Mouse (Mus musculus) lung, embryonic 15.5 days (tissue): ENCODE results near the gene Nav3. TPM values are rescaled to one million over a fixed set of nuclear protein-coding genes. Genes with fewer than 3 reads are reported as not detected.

Experiments used
- ATAC-seq: fragments of 200-750 bp; cut with Nextera tagmentation; 2 replicates; pipeline ENCODE4 v1.8.0; 2017; ENCODE audit warnings: moderate number of reproducible peaks, borderline replicate concordance; ENCODE audit not compliant: low FRiP score, low TSS enrichment; ENCODE audit errors: extremely low read depth
- H3K27ac ChIP-seq: fragments of 300-500 bp; sonication (generic); 2 replicates; pipeline ENCODE4 v1.5.1; 2015; ENCODE audit warnings: moderate library complexity, mild to moderate bottlenecking, inconsistent platforms
- H3K27me3 ChIP-seq: fragments of 300-500 bp; sonication (generic); 2 replicates; pipeline ENCODE4 v1.6.1; 2015; ENCODE audit warnings: inconsistent platforms
- H3K36me3 ChIP-seq: fragments of 300-500 bp; sonication (generic); 2 replicates; pipeline ENCODE4 v1.6.1; 2015; ENCODE audit warnings: inconsistent platforms
- H3K4me1 ChIP-seq: fragments of 300-500 bp; sonication (generic); 2 replicates; pipeline ENCODE4 v1.6.1; 2015; ENCODE audit warnings: inconsistent platforms
- H3K4me2 ChIP-seq: fragments of 300-500 bp; sonication (generic); 2 replicates; pipeline ENCODE4 v1.6.1; 2015; ENCODE audit warnings: inconsistent platforms, mild to moderate bottlenecking, moderate library complexity
- H3K4me3 ChIP-seq: fragments of 300-500 bp; sonication (generic); 2 replicates; pipeline ENCODE4 v1.5.1; 2015; ENCODE audit warnings: mild to moderate bottlenecking, inconsistent platforms
- H3K9ac ChIP-seq: fragments of 300-500 bp; sonication (generic); 2 replicates; pipeline ENCODE4 v1.6.1; 2015; ENCODE audit warnings: inconsistent platforms
- H3K9me3 ChIP-seq: fragments of 300-500 bp; sonication (generic); 2 replicates; pipeline ENCODE4 v1.6.1; 2016; ENCODE audit warnings: inconsistent platforms
- WGBS: fragments of 180-500 bp; shearing (Covaris S2); methylation state at CpG from one replicate; pipeline ENCODE4 v1.1.7; 2015; 5-methylcytosine and 5-hydroxymethylcytosine counted together
- polyA plus RNA-seq: library from polyadenylated mRNA; unstranded; fragments of >200 nt; fragmentation: Nextera tagmentation; extraction: Ambion mirVana; gene quantifications from 2 replicates; pipeline ENCODE4 v1.2.1, GENCODE M21; 2015

Gene Nav3
- polyA plus RNA-seq, 1 experiment from 2014 or later, result 1.8 TPM

DNA sequence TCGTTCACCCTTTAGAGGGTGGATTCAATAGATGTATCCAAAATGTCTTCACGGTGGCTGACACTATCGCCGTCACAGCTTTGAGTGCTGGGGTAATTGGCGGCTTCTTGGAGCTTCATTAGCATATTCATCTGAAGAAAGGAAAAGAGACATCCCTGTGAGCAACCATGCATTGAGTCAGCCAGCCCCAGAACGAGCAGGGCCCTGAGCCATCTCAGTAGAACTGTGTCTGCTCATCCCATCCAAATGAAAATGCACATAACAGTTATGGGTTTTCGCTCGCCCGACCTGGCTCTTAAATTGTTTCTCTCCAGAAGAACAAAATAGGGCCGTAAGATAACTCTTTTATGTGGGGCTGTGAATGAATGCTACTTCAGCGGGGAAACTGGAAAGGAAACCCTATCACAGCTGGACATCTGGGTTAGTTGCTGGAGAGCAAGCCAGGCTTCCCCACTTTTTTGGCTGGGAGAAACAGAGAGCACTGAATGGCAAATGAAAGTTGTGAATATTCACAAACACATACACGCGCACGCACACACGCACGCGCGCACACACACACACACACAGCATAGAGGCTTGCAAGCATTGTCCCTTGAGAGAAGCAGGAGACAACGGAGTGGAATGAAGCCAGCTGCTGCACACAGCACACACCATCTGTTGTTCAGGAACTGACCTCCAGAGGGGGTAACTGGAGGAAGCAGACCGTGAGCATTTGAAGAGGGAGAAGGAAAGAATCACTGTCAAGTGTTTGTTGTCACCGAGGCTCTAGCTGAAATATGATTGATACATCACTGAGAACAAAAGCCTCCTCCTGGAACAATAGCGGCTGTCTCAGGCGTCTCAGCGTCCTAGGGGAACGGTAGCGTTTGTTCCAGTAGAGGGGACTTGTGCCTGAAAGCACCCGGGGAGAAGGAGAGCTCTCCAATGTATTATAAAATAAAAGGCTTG is 771.6 kb downstream of the Nav3 start:
- H3K9ac ChIP-seq, result no peak overlapping the region

DNA sequence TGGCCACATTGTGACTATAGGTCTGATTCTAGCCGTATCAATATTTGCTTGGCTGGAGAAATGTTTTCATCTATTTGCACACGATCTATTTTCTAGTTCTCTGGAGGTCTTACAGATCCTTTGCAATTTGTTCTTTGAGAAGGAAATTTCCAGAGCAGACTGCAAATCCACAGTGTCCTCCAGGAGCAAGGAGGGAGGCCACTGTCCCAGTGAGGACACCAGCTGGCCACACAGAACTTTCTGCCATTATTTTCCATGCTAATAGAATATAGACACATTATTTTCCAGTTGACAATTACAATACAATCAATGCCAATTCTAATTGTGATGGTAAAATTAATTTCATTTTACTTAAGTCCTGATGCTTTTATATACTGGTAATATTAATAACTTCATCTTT is 783.1 kb downstream of the Nav3 start:
- Histone ChIP-seq H3K9me3 (no peaks in the 10 kb centered on the region), H3K27me3 (no peaks in the 10 kb centered on the region), H3K27ac (no peak overlapping the region), H3K9ac (no peak overlapping the region), H3K36me3 (no peaks in the 10 kb centered on the region), H3K4me1 (no peaks in the 10 kb centered on the region), H3K4me3 (no peak overlapping the region), H3K4me2 (no peak overlapping the region)
- WGBS, result 63% methylated on average over 2 of the region's 2 CpGs
- ATAC-seq, result no peak

More for the DNA sequence above, 771.6 kb downstream of the Nav3 start:
- H3K36me3 ChIP-seq, result no peaks in the 10 kb centered on the region
- H3K27me3 ChIP-seq, result no peaks in the 10 kb centered on the region
- no peaks in the 10 kb centered on the region for H3K9me3 ChIP-seq
- 45% methylated on average over 27 of the region's 27 CpGs for WGBS
- no peaks in the 10 kb centered on the region for H3K4me1 ChIP-seq
- peak; percentile 73 for ATAC-seq
- no peak overlapping the region for H3K27ac ChIP-seq
- H3K4me3 ChIP-seq, result no peak overlapping the region
- peak overlapping the region; percentile 35; the same call in 1 of the 2 replicates for H3K4me2 ChIP-seq

DNA sequence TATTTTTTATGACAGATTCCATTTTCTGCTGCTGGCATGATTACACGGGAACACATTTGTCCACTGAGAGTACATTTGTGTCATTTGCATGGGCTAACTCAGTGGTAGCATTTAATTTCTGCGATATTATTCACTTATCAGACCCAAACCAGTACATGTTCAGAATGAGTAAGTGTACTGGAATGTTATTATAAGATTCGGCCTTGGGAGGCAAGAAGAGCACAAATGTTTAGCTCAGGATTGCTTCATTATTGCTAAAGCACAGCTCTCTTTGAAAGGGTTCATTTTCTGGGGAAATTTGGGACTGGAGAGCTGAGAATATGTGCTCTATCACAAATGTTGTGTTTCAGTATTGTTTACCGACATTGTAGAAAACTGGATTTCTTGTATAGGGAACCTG is 788.6 kb downstream of the Nav3 start:
- WGBS, result 70% methylated on average over 4 of the region's 4 CpGs
- no peak overlapping the region for H3K27ac ChIP-seq
- H3K36me3 ChIP-seq, result no peaks in the 10 kb centered on the region
- no peak overlapping the region for H3K9ac ChIP-seq
- no peak overlapping the region for H3K4me3 ChIP-seq
- H3K27me3 ChIP-seq, result no peaks in the 10 kb centered on the region
- no peaks in the 10 kb centered on the region for H3K9me3 ChIP-seq
- ATAC-seq, result no peak
- H3K4me2 ChIP-seq, result no peak overlapping the region
- no peaks in the 10 kb centered on the region for H3K4me1 ChIP-seq

DNA sequence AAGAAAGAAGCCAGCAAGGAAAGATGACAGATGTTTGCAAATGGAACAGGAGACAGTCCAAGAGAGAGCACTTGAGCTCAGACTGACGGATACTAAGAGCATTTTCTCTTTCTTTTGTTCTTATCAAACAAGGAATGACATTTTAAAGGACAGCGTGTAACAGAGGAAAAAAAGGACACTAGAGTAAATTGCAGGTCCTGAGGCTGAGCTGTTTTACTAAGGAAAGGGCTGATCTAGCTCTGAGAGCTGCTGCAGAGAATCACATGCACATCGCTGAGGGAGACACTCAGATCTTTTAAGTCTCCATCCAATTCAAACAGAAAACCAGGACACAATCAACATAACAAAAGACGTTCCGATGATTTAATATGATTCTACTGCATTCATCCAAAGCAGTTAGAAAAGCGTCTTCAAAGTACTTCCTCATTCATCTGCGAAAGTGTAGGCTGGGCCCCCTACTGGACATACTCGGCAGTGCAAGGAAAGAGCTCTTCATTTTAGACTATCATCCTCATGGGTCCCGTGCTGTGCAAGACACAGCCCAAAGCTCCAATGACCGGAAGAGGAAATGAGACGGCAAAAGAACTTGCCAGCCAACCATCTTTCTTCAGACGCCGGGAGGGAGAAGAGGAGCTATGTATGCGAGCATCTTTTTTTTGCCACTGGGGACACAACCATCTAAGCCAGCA is 791.2 kb downstream of the Nav3 start:
- H3K4me2 ChIP-seq, result peak overlapping the region; percentile 25; the same call in 1 of the 2 replicates
- no peaks in the 10 kb centered on the region for H3K9me3 ChIP-seq
- ATAC-seq, result 0 out of 2 replicates have a peak, but pooled peaks have one; percentile 46
- no peak overlapping the region for H3K9ac ChIP-seq
- H3K27me3 ChIP-seq, result no peaks in the 10 kb centered on the region
- H3K27ac ChIP-seq, result no peak overlapping the region
- H3K36me3 ChIP-seq, result no peaks in the 10 kb centered on the region
- 30% methylated on average over 14 of the region's 14 CpGs for WGBS
- no peak overlapping the region for H3K4me3 ChIP-seq
- no peaks in the 10 kb centered on the region for H3K4me1 ChIP-seq

DNA sequence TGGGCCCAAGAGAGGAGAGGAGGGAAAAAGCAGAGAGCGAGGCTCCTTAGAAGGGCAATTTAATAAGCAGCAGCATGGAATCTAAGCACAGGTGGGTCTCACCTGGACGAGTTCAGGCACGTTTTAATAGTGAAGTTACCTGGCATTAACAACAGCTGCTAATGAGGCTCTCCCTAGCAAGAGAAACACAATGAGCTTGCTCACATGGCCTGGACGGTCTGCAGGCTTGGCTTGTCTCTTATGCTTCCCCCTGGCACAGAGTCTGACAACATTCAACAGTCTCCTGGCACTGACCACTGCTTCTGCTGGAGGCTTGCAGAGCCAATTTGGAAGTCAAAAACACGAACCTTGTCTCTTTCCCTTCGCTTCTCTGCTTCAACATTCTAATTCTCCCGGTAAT is 804.5 kb downstream of the Nav3 start:
- 53% methylated on average over 7 of the region's 7 CpGs for WGBS
- H3K36me3 ChIP-seq, result no peaks in the 10 kb centered on the region
- H3K4me1 ChIP-seq, result no peaks in the 10 kb centered on the region
- H3K4me3 ChIP-seq, result no peak overlapping the region
- no peaks in the 10 kb centered on the region for H3K27me3 ChIP-seq
- no peak overlapping the region for H3K4me2 ChIP-seq
- no peak overlapping the region for H3K27ac ChIP-seq
- H3K9me3 ChIP-seq, result no peaks in the 10 kb centered on the region
- ATAC-seq, result no peak
- H3K9ac ChIP-seq, result no peak overlapping the region

DNA sequence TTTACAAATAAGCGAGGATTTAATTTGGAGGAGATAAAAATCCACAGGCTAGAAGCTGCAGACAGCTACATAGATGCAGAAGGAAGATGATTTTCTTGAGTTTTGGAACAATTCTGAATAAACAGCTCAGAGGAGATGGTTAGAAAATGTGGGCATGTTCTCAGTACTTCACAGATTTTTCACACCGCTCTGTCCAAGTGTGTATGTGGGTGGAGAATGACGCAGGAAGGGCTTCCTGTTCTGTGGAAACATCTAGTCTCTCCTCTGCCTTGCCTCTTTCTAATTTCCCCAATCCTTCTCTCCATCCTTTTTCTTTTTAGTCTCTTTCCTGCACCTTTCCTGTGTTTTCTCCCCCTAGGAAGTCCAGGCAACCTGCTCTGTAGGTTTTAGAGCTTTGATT is 812.4 kb downstream of the Nav3 start:
- no peak overlapping the region for H3K27ac ChIP-seq
- H3K4me3 ChIP-seq, result no peak overlapping the region
- H3K9ac ChIP-seq, result no peak overlapping the region
- no peak overlapping the region for H3K4me2 ChIP-seq
- 79% methylated on average over 3 of the region's 3 CpGs for WGBS
- H3K4me1 ChIP-seq, result no peaks in the 10 kb centered on the region
- ATAC-seq, result no peak
- H3K36me3 ChIP-seq, result no peaks in the 10 kb centered on the region
- no peaks in the 10 kb centered on the region for H3K27me3 ChIP-seq
- no peaks in the 10 kb centered on the region for H3K9me3 ChIP-seq

DNA sequence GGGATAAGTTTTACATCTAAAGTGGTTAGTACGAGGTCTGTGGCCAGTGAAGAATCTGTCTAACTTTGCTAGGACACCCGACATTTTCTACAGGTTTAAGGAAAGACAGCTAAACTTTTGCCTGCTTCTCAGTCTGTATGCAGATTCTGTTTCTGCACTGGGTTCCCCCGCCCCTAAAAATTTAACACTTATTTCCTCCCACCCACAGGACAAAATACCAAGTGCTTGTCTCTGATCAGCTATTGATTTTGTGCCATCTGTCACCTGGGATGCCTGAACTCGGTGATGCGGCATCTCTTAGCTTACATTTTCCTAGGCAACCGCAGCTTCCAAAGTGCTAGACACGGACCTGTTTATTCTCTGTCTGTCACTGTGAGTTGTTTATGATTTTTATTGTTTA is 814.2 kb downstream of the Nav3 start:
- H3K9me3 ChIP-seq, result no peaks in the 10 kb centered on the region
- H3K4me3 ChIP-seq, result no peak overlapping the region
- no peak overlapping the region for H3K4me2 ChIP-seq
- H3K27me3 ChIP-seq, result no peaks in the 10 kb centered on the region
- H3K36me3 ChIP-seq, result no peaks in the 10 kb centered on the region
- no peak overlapping the region for H3K9ac ChIP-seq
- 71% methylated on average over 7 of the region's 7 CpGs for WGBS
- no peak overlapping the region for H3K27ac ChIP-seq
- H3K4me1 ChIP-seq, result no peaks in the 10 kb centered on the region
- no peak for ATAC-seq

DNA sequence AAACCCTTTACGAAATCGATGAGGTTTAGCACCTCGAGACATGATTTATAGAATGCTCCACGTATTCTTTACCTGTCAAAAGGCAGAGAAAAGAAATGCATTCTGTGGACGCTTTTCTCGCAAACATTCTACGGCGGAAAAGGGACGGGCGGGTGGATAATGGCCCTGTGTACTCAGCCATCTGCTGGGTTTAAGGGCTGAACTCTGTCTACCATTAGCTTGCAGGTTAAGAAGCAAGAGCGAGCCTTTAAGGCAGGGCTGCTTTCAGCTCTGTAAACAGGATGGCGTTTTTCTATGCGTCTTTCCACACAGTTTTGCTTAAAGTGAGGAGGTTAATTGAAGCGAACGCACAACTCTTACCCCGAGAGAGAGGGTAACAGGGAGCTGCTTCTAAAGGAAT is 818.3 kb downstream of the Nav3 start:
- H3K27ac ChIP-seq, result no peak overlapping the region
- H3K9ac ChIP-seq, result no peak overlapping the region
- no peaks in the 10 kb centered on the region for H3K4me1 ChIP-seq
- ATAC-seq, result no peak
- no peaks in the 10 kb centered on the region for H3K9me3 ChIP-seq
- 61% methylated on average over 16 of the region's 16 CpGs for WGBS
- H3K4me2 ChIP-seq, result no peak overlapping the region
- H3K27me3 ChIP-seq, result no peaks in the 10 kb centered on the region
- no peaks in the 10 kb centered on the region for H3K36me3 ChIP-seq
- no peak overlapping the region for H3K4me3 ChIP-seq
